In genomic region chr1:154884275-154885206, GRCm38 (mm10) we compare ENCODE assay signal across 8 mouse cellular contexts. TPM values are rescaled to one million over a fixed set of nuclear protein-coding genes. Genes with fewer than 3 reads are reported as not detected.
DNase-seq lines count a peak whose midpoint lies in the region; ATAC-seq lines count a peak whose summit lies in the region.

Gene Cacna1e, minus strand, starts transcription at chr1:154884501.

- H3K9ac ChIP-seq in heart, embryonic 13.5 days, result peak within 1 kb of the TSS; percentile 70
- peak within 1 kb of the TSS; percentile 68 for H3K9ac ChIP-seq in neural tube, embryonic 13.5 days

- H3K4me3 ChIP-seq in heart, embryonic 10.5 days, result peak within 1 kb of the TSS; percentile 65
- H3K4me3 ChIP-seq in heart, embryonic 13.5 days, result peak within 1 kb of the TSS; percentile 59
- peak within 1 kb of the TSS; percentile 41 for H3K4me3 ChIP-seq in neural tube, embryonic 13.5 days

- peak within 1 kb of the TSS; percentile 44; the same call in 1 of the 2 replicates for H3K27ac ChIP-seq in heart, embryonic 10.5 days
- no peak within 1 kb of the TSS for H3K27ac ChIP-seq in heart, embryonic 13.5 days (replicated peaks)
- no peak within 1 kb of the TSS for H3K27ac ChIP-seq in neural tube, embryonic 13.5 days (replicated peaks)

- WGBS in heart, embryonic 10.5 days, result 8% methylated on average over 31 of the region's 31 CpGs
- WGBS in heart, embryonic 13.5 days, result 7% methylated on average over 31 of the region's 31 CpGs
- WGBS in neural tube, embryonic 13.5 days, result 5% methylated on average over 31 of the region's 31 CpGs

- intact Hi-C loops in heart, postnatal 25 days (cut with DNase I), result no loop called here
- intact Hi-C loops in left cerebral cortex, postnatal 4 days (cut with DNase I), result loop anchor here (10.0 kb wide), 2 partner anchors 90 to 120 kb away; no protein-coding TSS in a partner anchor

- peaks cover 39% of the 10 kb centered on the region for H3K27me3 ChIP-seq in heart, embryonic 10.5 days (ENCODE audit: insufficient read depth, poor library complexity, severe bottlenecking)
- H3K27me3 ChIP-seq in heart, embryonic 13.5 days (replicated peaks), result peaks cover 52% of the 10 kb centered on the region
- H3K27me3 ChIP-seq in neural tube, embryonic 13.5 days, result peaks cover 39% of the 10 kb centered on the region

- no peaks in the 10 kb centered on the region for H3K9me3 ChIP-seq in heart, embryonic 10.5 days
- no peaks in the 10 kb centered on the region for H3K9me3 ChIP-seq in heart, embryonic 13.5 days
- H3K9me3 ChIP-seq in neural tube, embryonic 13.5 days, result no peaks in the 10 kb centered on the region

- peak within 1 kb of the TSS; percentile 81 for H3K4me2 ChIP-seq in heart, embryonic 13.5 days
- H3K4me2 ChIP-seq in neural tube, embryonic 13.5 days, result peak within 1 kb of the TSS; percentile 82

- no peak for ATAC-seq in heart, embryonic 13.5 days (ENCODE audit: extremely low read depth, insufficient number of reproducible peaks, low FRiP score, low TSS enrichment)
- ATAC-seq in neural tube, embryonic 13.5 days (ENCODE audit: low read depth), result 0 out of 2 replicates have a peak, but pooled peaks have one; percentile 38

- H3K36me3 ChIP-seq in heart, embryonic 10.5 days, result no peaks in the 10 kb centered on the region
- no peaks in the 10 kb centered on the region for H3K36me3 ChIP-seq in heart, embryonic 13.5 days
- H3K36me3 ChIP-seq in neural tube, embryonic 13.5 days, result no peaks in the 10 kb centered on the region

- no peak for DNase-seq in heart, embryonic 10.5 days (ENCODE audit: low spot score)
- DNase-seq in heart, postnatal 25 days (ENCODE audit: low spot score), result no peak
- peak; percentile 30 to 35 for DNase-seq in B cell, adult 2 months
- DNase-seq in cerebellum, adult 9-10 months, result peak; percentile 60
- DNase-seq in left cerebral cortex, postnatal 4 days, result peak; percentile 46
- DNase-seq in urinary bladder, postnatal 4 days (ENCODE audit: low spot score in 2 of 2), result no peak

- H3K4me1 ChIP-seq in heart, embryonic 10.5 days, result peaks cover 15% of the 10 kb centered on the region
- H3K4me1 ChIP-seq in heart, embryonic 13.5 days, result peaks cover 14% of the 10 kb centered on the region
- peaks cover 27% of the 10 kb centered on the region for H3K4me1 ChIP-seq in neural tube, embryonic 13.5 days (replicated peaks)

RNA-seq across cellular contexts. Expression of gene Cacna1e, which starts in this region (rescaled TPM):
- 0.20 and 0.42 TPM in 2 replicates for polyA plus RNA-seq in heart, embryonic 10.5 days (2016; fragmentation: Nextera tagmentation; extraction: Ambion mirVana)
- total RNA-seq in heart, postnatal 25 days (2021), result under 1 TPM; 0.14 to 0.16 TPM
- polyA plus RNA-seq in heart, embryonic 13.5 days (2015; fragmentation: Nextera tagmentation; extraction: Ambion mirVana), result 0.12 and 0.24 TPM in 2 replicates
- total RNA-seq in left cerebral cortex, postnatal 4 days (2021), result 100 to 1,000 TPM; 121 to 122 TPM
- polyA plus RNA-seq in neural tube, embryonic 13.5 days (2015; fragmentation: Nextera tagmentation; extraction: Ambion mirVana), result 9.1 and 10.7 TPM in 2 replicates

Comparison
In these comparisons a context has a peak if more than half of its experiments do, and no peak if none do; other contexts are left out.
1. RNA of gene Cacna1e (total RNA-seq): 121 to 122 TPM in left cerebral cortex, postnatal 4 days; 0.14 to 0.16 TPM in heart, postnatal 25 days; every median in the first group is over 100 times any median in the second.
2. DNase-seq: peak in B cell, adult 2 months (2 of 2), cerebellum, adult 9-10 months (single experiment) and left cerebral cortex, postnatal 4 days (single experiment); none in heart, embryonic 10.5 days (single experiment), heart, postnatal 25 days (single experiment) and urinary bladder, postnatal 4 days (0 of 2).
3. Peak in every context shown above with its lines, with median percentiles within 50 percentile points of each other: H3K4me3 ChIP-seq.